Mouse (Mus musculus): ENCODE data around the gene Slx4ip.

The Slx4ip gene

DNA sequence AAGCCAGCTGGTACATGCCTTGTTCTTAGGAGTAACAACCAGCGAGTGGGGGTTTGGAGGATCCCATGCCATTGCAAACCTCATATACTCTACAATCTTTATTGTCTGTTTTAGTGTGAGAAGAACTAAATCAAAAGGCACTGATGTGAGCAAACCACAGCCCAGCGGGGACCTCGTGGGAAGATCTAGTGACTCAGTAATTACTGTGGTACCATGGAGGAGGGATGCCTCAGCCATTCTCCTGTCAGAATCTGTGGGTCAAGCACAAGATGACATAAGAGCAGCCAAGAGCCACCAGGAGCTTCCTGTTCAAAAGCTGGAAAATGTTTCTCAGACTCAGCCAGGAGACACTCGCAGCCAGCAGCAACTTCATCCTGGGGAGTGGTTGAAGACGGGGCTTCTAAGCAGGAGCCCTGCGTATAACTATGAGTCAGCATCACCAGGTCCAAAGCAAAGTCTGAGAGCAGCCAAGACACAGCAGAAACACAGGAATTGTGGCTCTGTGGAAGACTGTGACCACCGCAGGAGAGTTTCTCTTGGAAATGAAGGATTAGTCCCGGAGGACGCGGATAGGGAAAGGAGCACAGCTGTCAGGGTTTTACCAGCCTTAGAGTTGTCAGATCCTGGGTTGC is 176.6 kb downstream of the Slx4ip start:
- DNase-seq: no peak

GRCm38 (mm10) chr2:137073473-137074312 is 182.7 kb downstream of the Slx4ip start:
- no peak for DNase-seq

- no peak for DNase-seq
Observed at GRCm38 (mm10) chr2:137074313-137074620, 183.2 kb downstream of the Slx4ip start.

DNA sequence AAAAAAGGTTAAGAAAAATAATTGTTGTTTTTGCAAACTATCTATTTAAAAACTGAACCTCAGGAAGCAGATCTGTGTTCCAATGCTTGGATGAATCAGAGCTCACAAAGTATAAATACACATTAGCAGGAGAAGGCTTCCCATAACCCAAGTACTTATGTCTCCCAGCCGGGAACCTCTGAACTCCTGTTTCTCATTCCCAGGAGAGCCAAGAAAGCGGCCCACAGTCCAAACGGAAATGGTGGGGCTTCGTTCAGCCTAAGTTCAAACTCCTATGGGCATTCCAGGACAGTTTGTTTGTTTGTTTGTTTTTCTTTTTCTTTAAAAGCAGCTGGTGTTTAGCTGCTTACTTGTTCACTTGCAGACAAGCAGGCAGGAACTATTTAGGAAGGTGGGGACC is 187.8 kb downstream of the Slx4ip start:
- no peak for DNase-seq

DNA sequence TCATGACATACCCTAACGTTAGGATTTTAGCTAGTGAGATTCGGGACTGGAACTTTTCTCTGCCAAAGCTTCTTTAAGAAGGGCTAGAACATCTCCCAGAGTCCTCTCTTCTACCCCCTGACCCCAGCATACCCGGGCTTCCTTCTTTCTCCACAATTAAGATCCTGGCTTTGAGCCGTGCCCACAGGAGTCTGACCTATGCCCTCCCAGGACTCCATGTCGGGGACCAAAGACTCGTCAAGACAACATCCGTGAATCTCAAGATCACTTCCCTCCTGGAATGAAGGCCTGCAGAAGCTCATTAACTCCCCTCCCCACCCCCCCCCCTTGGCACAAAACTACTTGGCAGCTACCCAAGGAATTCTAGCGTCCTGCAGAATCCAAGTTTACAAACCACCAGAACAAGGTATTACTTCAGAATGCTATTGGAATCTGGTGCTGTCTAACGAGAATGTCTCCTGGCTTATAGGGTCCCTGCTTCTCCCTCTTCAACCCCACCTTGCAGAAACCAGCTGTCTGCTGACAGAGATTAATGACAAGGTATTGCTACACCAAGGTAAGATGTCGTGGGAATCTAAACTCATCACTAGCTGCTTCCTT is 188.8 kb downstream of the Slx4ip start:
- DNase-seq: no peak

- no peak for DNase-seq
Observed at GRCm38 (mm10) chr2:137080468-137080867, 189.4 kb downstream of the Slx4ip start.

- no peak for DNase-seq
Observed at GRCm38 (mm10) chr2:137081001-137081400, 190.0 kb downstream of the Slx4ip start.

DNA sequence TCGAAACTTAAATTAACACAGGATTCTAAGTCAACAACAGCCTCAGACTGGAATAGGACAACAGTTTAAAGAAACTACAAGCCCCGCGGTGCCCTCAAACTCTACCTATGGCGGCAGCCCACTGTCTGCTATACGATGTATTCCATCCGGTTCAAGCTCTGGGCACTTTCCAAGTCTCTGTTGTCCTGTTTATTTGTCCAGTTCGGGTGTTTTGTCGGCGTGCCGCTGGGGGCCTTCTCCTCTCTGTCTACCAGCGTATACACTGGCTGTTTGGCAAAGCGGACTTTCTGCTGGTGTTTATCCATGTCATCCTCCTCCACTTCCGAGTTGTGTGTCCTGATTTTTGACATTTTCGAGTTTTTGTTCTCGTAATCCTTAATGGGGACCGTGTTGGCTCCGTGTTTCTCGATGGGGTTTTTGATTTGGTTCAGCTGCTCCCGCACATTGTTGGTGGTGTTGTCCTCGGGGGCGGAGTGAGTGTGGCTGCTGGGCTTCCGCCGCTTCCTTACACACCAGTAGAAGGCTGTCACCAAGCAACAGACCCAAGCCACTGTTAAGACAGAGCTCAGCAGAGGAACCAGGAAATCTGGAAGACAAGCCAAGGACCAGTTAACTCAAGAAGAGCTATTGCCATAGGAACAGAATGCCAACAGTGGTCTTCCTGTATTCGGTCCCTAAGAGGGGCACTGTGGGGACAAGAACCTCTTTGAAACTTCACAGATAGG is 192.0 kb downstream of the Slx4ip start:
- DNase-seq: peak; percentile 31

GRCm38 (mm10) chr2:137085257-137085656 is 194.2 kb downstream of the Slx4ip start:
- no peak for DNase-seq

- DNase-seq: no peak
Observed at GRCm38 (mm10) chr2:137086621-137087395, 195.8 kb downstream of the Slx4ip start.

- DNase-seq: no peak
Observed at GRCm38 (mm10) chr2:137087705-137088104, 196.7 kb downstream of the Slx4ip start.

DNA sequence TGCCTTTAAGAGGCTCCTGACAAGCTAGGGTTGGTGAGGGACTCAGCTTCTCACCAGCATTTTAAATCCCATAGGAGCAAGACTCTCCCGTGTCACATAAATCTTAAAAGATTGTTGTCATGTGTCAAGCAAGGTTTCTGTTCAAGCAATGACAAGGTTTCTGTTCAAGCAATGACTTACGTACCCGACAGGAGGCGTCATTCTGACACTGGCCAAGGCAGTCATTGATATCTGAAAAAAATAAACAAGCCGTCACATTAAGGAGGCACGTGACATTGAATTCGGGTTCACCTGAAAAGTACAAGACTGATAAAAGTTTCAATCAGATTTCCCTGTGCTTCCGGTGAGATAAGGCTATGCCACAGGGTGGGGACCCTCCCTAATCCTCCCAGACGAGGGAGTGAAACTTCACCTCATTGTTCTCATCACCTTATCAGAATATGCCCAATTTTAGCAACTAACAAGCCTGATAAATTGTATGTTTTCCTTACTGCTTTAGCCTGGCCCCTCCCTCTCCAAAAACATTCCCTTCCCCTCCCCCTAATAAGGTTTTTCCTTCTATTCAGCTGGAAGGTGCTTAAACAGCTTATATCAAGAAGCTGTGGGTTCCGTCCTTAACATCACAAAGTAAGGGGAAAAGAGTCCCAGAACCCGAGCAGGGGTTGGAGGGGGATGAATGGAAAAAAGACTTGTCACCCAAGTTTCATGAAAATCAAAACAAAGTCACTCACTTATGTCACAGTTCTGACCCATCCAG is 200.9 kb downstream of the Slx4ip start:
- no peak for DNase-seq

DNA sequence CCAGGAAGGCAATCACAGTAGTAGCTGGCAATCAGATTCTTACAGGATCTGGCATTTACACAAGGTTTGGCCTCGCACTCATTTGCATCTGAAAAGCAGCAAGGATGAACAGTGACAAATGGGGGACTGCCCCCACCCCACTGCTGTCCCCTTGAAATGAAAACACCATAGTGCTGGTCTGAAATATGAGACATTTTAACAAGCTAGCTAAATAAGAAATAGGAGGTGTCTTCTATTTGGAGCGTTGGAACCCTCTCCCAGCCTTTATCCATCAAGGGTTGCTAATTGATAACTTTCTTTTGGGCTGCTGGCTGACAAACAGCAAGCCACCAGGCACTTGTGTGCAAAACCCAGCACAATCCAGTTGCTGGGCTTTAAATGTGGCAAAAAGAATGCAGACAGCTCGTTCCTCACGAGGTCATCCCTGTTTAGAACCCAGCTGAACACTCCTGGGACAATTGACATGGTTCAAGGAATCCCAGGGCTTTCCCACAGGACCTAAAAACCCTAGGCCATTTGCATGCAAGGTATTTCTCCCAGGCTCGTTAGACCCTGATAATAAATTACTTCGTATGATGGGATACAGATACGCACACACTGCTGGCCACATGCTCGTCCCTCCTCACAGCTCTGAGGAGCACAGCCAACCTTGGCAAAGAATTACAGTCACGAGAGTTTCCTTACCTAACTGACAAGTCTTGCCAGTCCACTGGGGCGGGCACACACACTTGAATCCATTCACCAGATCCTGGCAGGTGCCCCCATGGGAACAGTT is 201.7 kb downstream of the Slx4ip start:
- no peak for DNase-seq

DNA sequence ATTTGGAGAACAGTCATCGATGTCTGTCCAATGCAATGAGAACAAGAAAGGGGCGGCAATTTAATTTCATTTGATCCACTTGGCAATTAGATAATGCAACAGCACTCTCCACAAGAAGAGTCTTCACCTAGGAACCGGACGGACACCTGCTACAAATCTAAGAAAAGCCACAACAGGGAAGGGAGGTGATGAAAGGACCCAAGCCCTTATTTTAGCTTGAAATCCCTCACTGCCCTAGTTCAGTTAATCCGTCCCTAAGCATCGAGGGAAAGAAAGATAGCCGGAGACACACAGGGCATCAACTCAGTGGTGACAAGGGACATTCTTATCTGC is 202.2 kb downstream of the Slx4ip start:
- no peak for DNase-seq

- no peak for DNase-seq
Observed at GRCm38 (mm10) chr2:137094301-137094700, 203.3 kb downstream of the Slx4ip start.

DNA sequence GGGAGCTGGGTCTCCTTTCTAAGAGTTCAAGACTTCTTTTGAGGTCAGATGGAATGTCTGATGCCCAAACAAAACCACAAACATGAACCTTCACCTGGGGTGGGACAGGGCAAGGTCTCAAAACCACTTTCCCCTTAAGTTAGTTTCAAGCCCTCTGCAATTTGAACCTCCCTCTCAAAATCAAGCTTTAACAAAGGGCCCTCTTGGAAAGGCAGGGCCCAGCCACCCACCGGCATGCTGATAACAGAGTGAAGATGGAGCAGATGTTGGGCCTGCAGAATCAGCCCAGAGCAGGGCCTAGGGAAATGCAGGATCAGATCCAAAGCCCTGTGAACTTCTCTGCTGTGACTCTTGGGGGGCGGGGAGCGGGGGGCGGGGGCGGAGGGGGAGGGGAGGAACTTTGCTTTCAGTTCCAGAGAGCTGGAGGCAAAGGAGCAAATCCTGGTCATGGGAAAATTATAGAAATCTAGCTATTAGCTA is 206.0 kb downstream of the Slx4ip start:
- DNase-seq: no peak

- DNase-seq: no peak
Observed at GRCm38 (mm10) chr2:137098269-137099035, 207.4 kb downstream of the Slx4ip start.

GRCm38 (mm10) chr2:137099211-137099734 is 208.3 kb downstream of the Slx4ip start:
- no peak for DNase-seq

DNA sequence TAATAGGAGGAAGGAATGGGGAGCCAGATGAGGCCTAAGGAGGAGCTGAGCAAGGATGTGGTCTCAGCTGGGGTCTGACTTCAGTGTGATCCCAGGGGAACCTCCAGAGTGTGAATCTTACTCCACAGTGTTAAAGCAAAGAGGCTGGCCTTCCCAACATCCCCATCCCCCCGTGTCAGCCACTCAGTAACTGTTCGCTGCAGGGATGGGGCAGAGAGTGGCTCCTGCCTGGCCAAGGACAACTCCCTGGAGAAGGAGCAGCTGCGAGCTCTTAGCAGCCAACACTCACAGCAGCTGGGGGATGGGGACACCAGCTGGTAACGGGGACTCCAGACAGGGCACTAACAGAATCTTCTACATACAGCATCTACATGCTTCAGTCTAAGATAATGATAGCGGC is 210.1 kb downstream of the Slx4ip start:
- no peak for DNase-seq

GRCm38 (mm10) chr2:137107203-137107602 is 216.2 kb downstream of the Slx4ip start:
- no peak for DNase-seq
